Mouse (Mus musculus): ENCODE measurements around the gene Ms4a18. TPM values are rescaled to one million over a fixed set of nuclear protein-coding genes. Genes with fewer than 3 reads are reported as not detected.

Gene Ms4a18
- polyA plus RNA-seq (2015; fragmentation: Nextera tagmentation; extraction: Ambion mirVana): not detected in 2 replicates

GRCm38 (mm10) chr19:11017891-11018290 is at the start of gene Ms4a18:
TSS of gene Ms4a18 (minus strand) at chr19:11018031.

DNA sequence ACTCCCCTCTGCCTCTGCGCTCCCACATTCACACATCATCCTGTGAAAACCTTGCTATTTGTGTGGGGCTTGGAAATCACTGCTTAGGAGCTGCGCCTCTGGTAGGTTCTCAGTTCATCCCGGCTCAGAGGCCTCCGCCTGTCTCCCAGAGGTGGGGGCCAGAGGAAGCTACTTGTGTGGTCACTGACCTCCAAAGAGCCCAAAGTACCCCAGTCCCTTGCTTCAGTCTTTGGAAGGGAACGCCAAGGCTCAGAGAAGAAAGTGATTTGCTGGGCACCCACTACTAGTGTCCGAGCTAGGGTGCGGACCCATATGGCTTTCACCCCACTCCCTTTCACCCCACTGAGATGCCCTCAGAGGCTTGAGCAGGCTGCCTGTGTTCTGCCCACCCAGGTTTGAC is 24.7 kb downstream of the Ms4a18 start, which contains the start of gene Ms4a15:
Ms4a15 (minus strand) TSS at position 101 of the 400 bp plus-strand sequence.

DNA sequence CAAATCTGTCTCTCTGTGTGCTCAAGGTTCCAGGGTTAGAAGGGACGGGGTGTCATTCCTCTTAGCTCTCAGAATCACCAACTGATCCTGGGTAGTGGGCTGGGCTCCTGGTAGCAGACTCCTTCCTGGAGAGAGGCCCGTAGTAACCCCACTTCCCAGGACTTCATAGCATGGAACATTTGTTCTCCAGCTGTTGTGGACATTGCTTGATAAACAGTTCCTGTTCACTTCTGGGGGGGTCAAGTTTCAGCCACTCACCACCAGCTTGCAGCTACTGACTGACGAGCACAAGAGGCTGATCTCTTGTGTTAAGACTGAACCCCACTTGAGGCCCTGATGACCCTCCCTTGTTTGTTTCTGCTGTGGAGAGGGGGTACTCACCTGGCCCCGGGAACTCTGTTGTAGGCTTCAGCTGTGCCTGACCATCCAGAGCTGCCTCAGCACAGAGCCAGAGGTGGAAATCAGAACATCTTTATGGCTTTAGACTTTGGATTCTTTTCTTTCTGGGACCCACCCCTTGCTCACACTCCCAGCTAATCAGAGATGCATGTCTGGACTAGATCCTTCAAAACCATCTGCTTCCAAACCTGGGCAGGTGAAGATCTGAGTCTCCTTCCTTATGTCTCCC is 43.5 kb downstream of the Ms4a18 start, which contains the start of gene Ms4a10:
Ms4a10 (minus strand) TSS at position 433 of the 628 bp plus-strand sequence.

GRCm38 (mm10) chr19:10949112-10949511 is 68.7 kb downstream of the Ms4a18 start, which contains the start of gene Ccdc86:
TSS of gene Ccdc86 (minus strand) at chr19:10949266.

Other genes starting within 250 kb of the Ms4a18 start
- not detected in 2 replicates for gene Cd6, start 188.0 kb downstream of the Ms4a18 start, polyA plus RNA-seq (2015; fragmentation: Nextera tagmentation; extraction: Ambion mirVana)
- 0.96 and 3.0 TPM in 2 replicates for gene Slc15a3, start 178.3 kb downstream of the Ms4a18 start, polyA plus RNA-seq (2015; fragmentation: Nextera tagmentation; extraction: Ambion mirVana)
- 11.1 and 12.4 TPM in 2 replicates for gene Tmem132a, start 148.1 kb downstream of the Ms4a18 start, polyA plus RNA-seq (2015; fragmentation: Nextera tagmentation; extraction: Ambion mirVana)
- 119 and 130 TPM in 2 replicates for gene Tmem109, start 136.0 kb downstream of the Ms4a18 start, polyA plus RNA-seq (2015; fragmentation: Nextera tagmentation; extraction: Ambion mirVana)
- 17.2 and 19.5 TPM in 2 replicates for gene Prpf19, start 122.8 kb downstream of the Ms4a18 start, polyA plus RNA-seq (2015; fragmentation: Nextera tagmentation; extraction: Ambion mirVana)
- 0.24 and 0.46 TPM in 2 replicates for gene Zp1, start 97.4 kb downstream of the Ms4a18 start, polyA plus RNA-seq (2015; fragmentation: Nextera tagmentation; extraction: Ambion mirVana)
- gene Ptgdr2, start 80.9 kb downstream of the Ms4a18 start, polyA plus RNA-seq (2015; fragmentation: Nextera tagmentation; extraction: Ambion mirVana): 0.11 TPM in 1 of 2 replicates, not detected in the other
- gene Ccdc86, start 68.8 kb downstream of the Ms4a18 start, polyA plus RNA-seq (2015; fragmentation: Nextera tagmentation; extraction: Ambion mirVana): 20.8 and 21.6 TPM in 2 replicates
- 0.17 and 0.27 TPM in 2 replicates for gene Ms4a10, start 43.4 kb downstream of the Ms4a18 start, polyA plus RNA-seq (2015; fragmentation: Nextera tagmentation; extraction: Ambion mirVana)
- not detected in 2 replicates for gene Ms4a15, start 24.8 kb downstream of the Ms4a18 start, polyA plus RNA-seq (2015; fragmentation: Nextera tagmentation; extraction: Ambion mirVana)
- 0.87 and 8.1 TPM in 2 replicates for gene Ms4a8a, start 63.1 kb upstream of the Ms4a18 start, polyA plus RNA-seq (2015; fragmentation: Nextera tagmentation; extraction: Ambion mirVana)
- gene 1700017D01Rik, start 112.8 kb upstream of the Ms4a18 start, polyA plus RNA-seq (2015; fragmentation: Nextera tagmentation; extraction: Ambion mirVana): not detected in 2 replicates
- gene 1700025F22Rik, start 147.3 kb upstream of the Ms4a18 start, polyA plus RNA-seq (2015; fragmentation: Nextera tagmentation; extraction: Ambion mirVana): not detected in 2 replicates
- gene Ms4a13, start 178.7 kb upstream of the Ms4a18 start, polyA plus RNA-seq (2015; fragmentation: Nextera tagmentation; extraction: Ambion mirVana): not detected in 2 replicates
- gene Ms4a12, start 214.4 kb upstream of the Ms4a18 start, polyA plus RNA-seq (2015; fragmentation: Nextera tagmentation; extraction: Ambion mirVana): not detected in 2 replicates
- gene Ms4a1, start 248.2 kb upstream of the Ms4a18 start, polyA plus RNA-seq (2015; fragmentation: Nextera tagmentation; extraction: Ambion mirVana): 0.06 and 0.10 TPM in 2 replicates

Measured in urinary bladder, postnatal 0 days (tissue).